Mouse (Mus musculus): Measurements from ENCODE around the gene Gm6337. TPM values are rescaled to one million over a fixed set of nuclear protein-coding genes. Genes with fewer than 3 reads are reported as not detected.
A peak's percentile ranks its signal among the peaks of the same experiment; 100 is the strongest.
"Not testable (repeated sequence)": the region's sequence is repeated elsewhere in the genome, so short reads cannot be mapped to it uniquely, and the experiment has no call there.

The Gm6337 gene
- not detected in 2 replicates for polyA plus RNA-seq (2015; fragmentation: Nextera tagmentation; extraction: Ambion mirVana)

GRCm38 (mm10) chr14:6058167-6058566 is at the start of gene Gm6337:
Gene Gm6337 (minus strand): TSS chr14:6058267.
- not testable (repeated sequence) for H3K36me3 ChIP-seq; H3K4me1 ChIP-seq; H3K27me3 ChIP-seq; H3K4me2 ChIP-seq (replicated peaks); H3K9me3 ChIP-seq; H3K4me3 ChIP-seq; H3K9ac ChIP-seq; ATAC-seq (ENCODE audit: low FRiP score, low read depth); H3K27ac ChIP-seq
- 80% methylated on average over 4 of the region's 4 CpGs for WGBS

GRCm38 (mm10) chr14:6107500-6107899 is 49.4 kb upstream of the Gm6337 start:
- not testable (repeated sequence) for H3K4me1 ChIP-seq; H3K27ac ChIP-seq; H3K9me3 ChIP-seq; H3K9ac ChIP-seq; H3K36me3 ChIP-seq; H3K27me3 ChIP-seq; ATAC-seq (ENCODE audit: low FRiP score, low read depth)
- 8% methylated on average over 9 of the region's 9 CpGs for WGBS
- H3K4me2 ChIP-seq (replicated peaks) = peak overlapping the region; percentile 56
- peak overlapping the region; percentile 43 for H3K4me3 ChIP-seq

GRCm38 (mm10) chr14:6093842-6094241 is 35.8 kb upstream of the Gm6337 start, which contains the start of gene Gm8206:
Gene Gm8206 (minus strand): TSS chr14:6093942.
- H3K36me3 ChIP-seq; H3K4me1 ChIP-seq; H3K4me3 ChIP-seq; ATAC-seq (ENCODE audit: low FRiP score, low read depth); H3K9ac ChIP-seq; H3K27me3 ChIP-seq; H3K4me2 ChIP-seq (replicated peaks); H3K9me3 ChIP-seq; H3K27ac ChIP-seq: not testable (repeated sequence)
- 62% methylated on average over 3 of the region's 3 CpGs for WGBS

Other genes with a start within 250 kb of the Gm6337 start
- gene Gm3424, start 227.9 kb downstream of the Gm6337 start, polyA plus RNA-seq (2015; fragmentation: Nextera tagmentation; extraction: Ambion mirVana) = not detected in 2 replicates
- 0.11 and 0.13 TPM in 2 replicates for gene Gm8237, start 177.9 kb downstream of the Gm6337 start, polyA plus RNA-seq (2015; fragmentation: Nextera tagmentation; extraction: Ambion mirVana)
- gene Gm3248, start 96.5 kb downstream of the Gm6337 start, polyA plus RNA-seq (2015; fragmentation: Nextera tagmentation; extraction: Ambion mirVana) = 0.10 and 0.34 TPM in 2 replicates
- not detected in 2 replicates for gene Gm3453, start 79.1 kb downstream of the Gm6337 start, polyA plus RNA-seq (2015; fragmentation: Nextera tagmentation; extraction: Ambion mirVana)
- gene Gm8206, start 35.7 kb upstream of the Gm6337 start, polyA plus RNA-seq (2015; fragmentation: Nextera tagmentation; extraction: Ambion mirVana) = 1.1 and 1.4 TPM in 2 replicates
- gene Gm3468, start 50.4 kb upstream of the Gm6337 start, polyA plus RNA-seq (2015; fragmentation: Nextera tagmentation; extraction: Ambion mirVana) = 1.6 and 2.1 TPM in 2 replicates
- not detected in 2 replicates for gene Gm3476, start 67.5 kb upstream of the Gm6337 start, polyA plus RNA-seq (2015; fragmentation: Nextera tagmentation; extraction: Ambion mirVana)
- gene Gm21560, start 161.0 kb upstream of the Gm6337 start, polyA plus RNA-seq (2015; fragmentation: Nextera tagmentation; extraction: Ambion mirVana) = not detected in 2 replicates
- gene Gm3411, start 229.0 kb upstream of the Gm6337 start, polyA plus RNA-seq (2015; fragmentation: Nextera tagmentation; extraction: Ambion mirVana) = 1.4 and 1.7 TPM in 2 replicates
- not detected in 2 replicates for gene Gm21103, start 246.6 kb upstream of the Gm6337 start, polyA plus RNA-seq (2015; fragmentation: Nextera tagmentation; extraction: Ambion mirVana)

Measured in limb, embryonic 13.5 days (tissue).